Mouse (Mus musculus) adrenal gland, adult (tissue): ENCODE measurements at regions not wholly inside any gene's neighbourhood (a gene's known extent, or its start where the extent isn't known, plus 50 kb on each side); places are given as distances from the start of the nearest gene placed in this dataset.

Experiments used
- DNase-seq, 2 experiments: peaks; one replicate each; pipeline ENCODE4 v3.0.0; 2022 to 2023; ENCODE audit warnings: low spot score in 1 of 2; ENCODE audit not compliant: inconsistent age in 2 of 2

DNA sequence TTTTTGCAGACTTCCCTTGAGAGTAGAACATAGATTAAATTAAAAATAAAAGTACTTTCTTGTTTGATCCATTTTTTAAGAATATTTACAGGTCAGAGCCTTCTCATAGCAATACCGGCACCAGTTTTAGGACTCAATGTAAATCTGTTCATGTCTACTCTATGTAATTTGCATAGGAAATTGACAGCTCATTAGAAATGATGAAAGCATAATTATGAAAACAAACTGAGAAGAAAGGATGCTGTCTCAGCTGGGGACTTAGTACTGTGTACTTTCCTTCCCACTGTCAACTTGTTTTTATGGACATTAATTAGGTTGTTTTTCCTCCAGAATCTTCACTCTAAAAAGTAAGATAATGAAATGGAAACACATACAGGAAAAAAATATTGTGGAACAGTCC lies 3344.8 kb upstream of the Gm6569 start:
- no peak for DNase-seq

DNA sequence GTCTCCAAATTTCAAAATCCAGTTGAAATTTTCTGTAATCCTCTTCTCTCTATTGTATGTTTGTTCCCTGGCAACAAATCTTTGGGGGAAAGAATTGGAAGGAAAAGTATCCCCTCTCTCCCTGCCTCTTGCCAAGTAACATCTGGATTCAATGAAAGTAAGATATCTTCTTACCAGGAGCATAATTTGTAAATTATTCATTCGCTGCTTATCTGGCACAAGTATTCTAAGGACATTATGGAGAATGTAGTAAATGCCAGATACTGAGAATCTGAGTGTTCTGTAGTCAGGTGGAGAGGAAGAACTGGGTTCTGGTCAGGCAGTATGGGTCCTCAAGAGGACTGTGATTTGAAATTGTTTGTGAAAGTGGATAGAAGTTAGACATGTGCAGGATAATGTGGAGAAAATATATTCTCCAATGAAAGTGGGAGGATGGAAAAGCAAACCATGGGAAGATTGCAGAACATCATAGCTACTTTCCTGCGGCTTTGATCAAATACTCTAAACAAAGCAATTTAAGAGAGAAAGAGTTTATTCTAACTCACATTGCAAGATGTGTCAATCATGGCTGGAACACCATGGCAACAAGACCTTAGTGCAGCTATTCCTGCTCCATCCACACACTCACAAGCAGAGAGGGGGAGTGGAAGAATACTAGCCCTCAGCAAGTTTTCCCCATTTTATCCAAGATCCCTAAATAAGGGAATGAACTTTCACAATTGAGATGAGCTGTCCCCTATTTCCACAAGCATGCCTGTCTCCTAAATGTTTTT lies 3327.1 kb upstream of the Gm6569 start:
- DNase-seq: no peak

DNA sequence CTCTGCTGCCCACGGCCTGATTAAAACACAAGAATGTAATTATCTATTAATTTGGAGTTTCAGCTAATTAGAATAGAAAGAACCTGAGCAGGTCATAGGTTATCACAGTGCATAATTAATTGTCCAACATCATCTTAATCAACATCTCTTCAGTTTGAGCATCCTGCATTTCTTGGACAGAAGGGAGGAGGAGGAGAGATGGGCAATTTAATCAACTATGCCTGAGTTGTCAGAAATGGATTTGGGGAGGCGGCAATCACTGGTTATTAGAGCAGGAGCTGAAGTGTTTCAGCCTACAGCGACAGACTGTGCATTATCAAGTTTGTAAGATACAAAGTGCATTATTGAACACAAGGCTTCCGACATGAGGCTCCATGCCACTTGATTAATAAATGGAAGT lies 3313.8 kb upstream of the Gm6569 start:
- DNase-seq: no peak

DNA sequence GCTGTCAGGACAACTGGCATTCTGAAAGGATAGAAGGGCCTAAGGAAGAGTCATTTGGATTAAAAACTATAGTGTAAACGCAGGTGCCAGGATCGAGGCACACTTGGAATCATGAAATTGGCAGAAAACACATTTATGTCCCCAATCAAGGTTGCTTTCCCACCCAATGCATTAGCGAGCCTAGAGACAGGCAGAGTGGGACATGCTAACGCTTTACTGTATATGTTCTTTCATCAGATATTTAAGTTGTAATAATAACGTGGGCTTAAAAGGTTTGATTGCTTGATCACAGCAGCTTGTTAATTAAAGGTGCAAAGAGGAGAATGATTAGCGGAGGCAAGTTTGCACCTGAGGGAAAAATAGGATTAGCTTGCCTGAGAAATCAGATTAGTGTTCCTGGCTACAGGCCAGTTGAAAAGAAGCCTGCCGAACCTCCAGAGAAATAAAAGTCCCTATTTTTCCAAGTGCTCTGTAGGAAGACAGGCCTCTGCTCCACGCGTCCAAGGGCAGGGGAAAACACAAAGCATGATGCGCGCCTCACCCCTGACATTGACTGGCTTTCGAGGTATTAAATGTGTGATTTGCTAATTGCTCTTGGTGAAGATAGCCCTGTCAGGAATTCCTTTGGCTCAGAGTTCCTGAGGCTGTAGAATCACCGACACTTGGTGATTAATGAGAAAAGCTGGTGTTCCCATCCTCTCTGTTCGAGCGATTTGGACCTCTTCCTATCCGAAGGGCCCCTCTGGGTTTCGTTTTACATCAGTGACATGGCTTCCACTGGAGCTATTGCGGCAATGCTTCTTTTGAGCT lies 3279.4 kb upstream of the Gm6569 start:
- DNase-seq: no peak

DNA sequence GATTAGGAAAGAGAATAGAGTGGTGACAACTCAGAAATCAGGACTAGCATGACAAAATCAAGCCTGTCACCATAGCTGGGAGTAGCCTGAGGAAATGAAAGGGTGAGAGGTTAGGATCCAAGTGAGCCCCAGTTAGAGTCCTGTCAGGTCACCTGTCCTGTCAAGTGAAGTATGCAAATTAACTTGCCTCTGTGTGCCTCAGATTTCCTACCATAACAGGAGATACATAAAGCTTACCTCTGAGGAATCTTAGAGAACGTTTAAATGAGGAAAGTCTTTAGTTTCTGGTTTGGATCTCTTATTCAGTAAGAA lies 3278.8 kb upstream of the Gm6569 start:
- DNase-seq: no peak

DNA sequence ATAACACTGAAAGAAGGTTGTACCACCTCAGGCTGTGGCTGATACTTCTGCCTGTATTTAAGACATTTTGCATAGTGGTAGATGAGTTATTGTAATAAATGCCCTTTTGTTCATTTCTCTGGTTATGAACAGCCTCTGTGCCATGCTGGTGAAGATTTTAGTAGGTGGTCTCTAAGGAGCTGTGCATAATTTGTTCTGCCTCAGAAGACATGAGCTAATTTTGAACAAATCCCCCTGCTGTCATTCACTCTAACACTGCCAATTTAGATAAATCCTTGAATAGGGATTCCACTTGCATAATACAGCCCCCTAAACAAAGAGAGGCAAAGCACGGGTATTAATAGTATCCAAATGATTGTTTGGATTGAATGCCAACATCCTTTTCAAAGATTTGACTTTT lies 3240.1 kb upstream of the Gm6569 start:
- DNase-seq: no peak

DNA sequence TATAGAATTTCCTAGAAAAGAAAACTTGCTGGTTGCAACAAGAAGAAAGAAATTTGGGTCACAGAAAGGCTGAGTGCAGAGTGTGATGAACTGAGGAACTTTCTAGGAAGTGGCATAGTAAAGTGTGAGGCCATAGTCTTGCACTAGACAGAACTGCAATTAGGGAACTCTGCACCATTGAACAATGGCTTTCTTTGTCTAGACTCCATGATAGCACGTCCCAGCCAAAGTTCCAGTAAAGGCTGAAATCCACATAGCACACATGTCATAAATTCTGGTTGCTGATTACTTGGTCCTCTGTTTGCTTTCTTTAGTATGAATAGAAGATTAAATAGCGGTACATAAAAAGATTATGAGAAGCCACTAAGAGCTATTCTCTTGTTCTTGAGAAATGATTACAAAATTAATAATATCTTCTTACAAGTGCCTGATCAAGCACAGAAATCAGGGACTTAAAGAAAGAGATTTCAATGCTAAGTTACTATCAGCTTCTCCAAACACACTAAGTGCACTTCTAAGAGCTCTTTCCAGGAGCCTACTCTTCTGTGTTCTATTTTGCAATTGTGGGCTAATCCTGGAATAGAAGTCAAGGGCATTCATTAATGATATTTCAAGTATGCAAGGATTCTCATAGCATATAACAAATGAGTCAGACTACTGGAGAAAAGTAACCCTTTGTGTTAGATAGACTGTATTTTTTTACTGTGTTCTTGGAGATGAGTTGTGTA lies 3233.4 kb upstream of the Gm6569 start:
- DNase-seq: peak in 1 of 2 experiments; percentile 18

DNA sequence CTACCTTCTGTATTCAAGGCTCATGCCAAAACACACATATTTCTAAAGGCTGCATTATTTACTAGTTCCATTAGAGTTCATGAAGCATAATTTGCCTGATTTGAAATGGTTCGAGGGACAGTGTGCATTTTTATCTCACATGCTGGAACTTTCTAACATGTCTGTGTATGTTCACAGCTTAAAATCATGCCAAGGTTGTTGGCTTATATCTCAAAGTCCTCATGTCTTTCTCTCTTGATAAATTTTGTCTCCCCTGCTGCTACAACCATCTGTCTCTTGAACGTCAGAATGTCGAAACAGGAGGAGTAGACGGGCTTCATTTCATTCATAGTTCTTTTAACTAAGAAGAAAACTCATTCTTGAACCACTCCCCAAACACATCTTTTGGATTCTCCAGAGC lies 3229.1 kb upstream of the Gm6569 start:
- DNase-seq: no peak

DNA sequence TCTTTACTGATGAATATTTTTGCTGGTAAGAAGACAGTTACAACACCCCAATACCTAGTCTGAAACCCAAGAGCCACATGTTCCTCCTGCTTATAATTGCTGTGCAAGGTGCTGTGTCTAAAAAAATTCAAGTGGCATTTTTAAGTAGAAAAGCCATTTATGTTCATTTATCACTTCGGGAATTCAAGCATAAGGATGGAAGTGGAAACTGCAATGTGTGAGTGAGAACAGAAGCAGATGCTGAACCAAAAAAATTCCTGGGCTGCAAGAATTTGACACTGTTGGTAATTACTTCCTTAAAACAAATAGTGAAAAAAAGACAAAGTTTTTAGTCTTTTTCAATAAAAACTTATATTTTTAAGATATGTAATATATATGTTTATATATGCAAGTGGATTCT lies 3227.5 kb upstream of the Gm6569 start:
- DNase-seq: no peak

DNA sequence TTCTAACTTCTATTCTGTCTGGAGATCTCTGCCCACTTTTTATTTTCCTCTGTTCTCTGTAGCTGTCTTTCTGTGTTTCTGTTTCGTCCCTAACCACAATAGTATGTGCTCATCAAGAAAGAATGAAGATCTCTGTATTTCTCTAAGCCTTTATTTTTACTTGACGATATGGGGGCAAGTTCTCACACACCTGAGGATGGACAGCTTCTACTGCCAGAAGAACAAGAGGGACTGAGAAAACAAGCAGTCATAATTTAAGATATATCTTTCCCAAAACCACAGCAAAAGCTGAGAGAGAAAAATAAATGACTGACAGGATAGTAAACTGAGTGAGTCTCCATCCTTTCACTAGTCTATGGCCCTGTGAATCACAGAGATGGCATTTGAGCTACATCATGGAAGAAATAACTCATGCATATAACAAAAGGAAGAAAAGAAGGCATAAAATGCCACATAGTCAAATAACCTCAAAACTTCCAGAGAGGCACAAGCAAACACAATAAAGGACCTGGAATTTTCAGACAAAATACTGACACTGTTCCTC lies 3216.2 kb upstream of the Gm6569 start:
- DNase-seq: no peak

DNA sequence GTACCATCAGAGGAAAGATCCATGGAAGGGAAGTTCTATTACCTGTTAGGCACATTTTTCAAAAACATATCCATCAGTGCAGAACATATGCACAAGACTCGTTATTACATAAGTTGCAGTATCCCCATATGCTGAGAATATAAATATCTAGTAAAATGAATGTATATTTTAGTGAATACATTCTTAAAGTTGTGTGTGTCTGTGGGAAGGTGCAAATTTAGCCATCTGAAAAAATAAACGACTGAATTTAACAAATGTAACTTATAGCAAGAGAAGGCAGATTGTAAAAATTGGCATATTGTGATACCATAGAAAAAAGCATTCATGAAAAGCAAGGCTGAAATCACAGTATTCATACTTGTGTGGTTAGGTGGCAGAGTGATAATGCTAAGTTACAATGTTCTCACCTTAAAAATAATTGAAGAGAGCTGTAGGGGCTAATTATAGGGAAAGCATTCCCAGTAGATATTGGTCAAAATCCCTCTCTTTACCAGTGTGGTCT lies 3193.3 kb upstream of the Gm6569 start:
- no peak for DNase-seq

DNA sequence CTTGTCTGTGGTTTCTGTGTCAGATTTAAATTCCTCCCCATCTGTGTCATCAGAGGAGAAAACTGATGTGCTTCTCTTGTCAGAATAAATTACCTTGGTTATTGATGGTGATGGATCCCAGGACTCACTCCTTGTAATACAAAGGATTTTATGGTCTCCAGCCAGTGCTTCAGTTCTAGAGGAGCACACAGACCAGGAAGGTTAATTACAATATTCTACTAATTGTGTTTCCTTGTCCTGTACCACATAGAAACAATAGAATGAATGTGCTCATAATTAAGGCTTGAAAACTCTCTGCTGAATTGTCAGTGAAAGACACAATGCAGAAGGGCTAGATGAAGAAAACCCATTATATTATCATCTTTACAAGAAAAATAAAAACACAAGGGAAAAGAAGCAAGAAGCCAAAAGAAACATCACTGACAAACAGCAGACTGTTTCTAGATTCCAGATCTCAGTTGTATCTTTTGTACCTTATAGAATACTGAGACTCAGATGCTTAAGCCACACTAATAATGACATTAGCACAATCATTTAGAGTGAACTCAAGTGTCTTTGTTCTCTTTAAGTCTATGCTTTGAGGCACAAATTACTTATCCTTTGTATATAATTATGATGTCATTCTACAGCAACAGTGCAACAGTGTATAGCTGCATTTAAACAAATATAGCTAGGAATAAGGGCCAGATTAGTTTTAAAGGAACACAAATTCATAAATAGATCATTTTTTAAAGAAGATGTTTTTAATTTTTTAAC lies 3189.7 kb upstream of the Gm6569 start:
- DNase-seq: no peak

DNA sequence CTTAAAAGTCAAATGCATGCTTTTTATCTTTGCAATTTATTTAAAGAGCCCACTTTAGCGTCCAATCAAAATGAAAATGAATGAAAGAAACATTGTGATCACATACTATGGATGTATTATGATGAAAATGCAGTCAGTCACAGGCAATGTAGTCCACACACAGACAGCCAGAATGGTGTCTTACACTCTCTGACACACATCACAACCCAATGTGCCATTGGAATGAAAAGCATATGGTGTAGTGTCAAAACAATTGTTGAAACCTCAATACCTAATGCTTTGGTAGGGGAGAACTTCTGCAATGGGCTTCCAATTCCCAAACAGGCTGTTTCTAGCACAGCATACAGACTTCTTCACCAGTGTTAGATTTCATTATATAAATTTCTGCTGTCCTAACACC lies 3158.8 kb upstream of the Gm6569 start:
- no peak for DNase-seq

DNA sequence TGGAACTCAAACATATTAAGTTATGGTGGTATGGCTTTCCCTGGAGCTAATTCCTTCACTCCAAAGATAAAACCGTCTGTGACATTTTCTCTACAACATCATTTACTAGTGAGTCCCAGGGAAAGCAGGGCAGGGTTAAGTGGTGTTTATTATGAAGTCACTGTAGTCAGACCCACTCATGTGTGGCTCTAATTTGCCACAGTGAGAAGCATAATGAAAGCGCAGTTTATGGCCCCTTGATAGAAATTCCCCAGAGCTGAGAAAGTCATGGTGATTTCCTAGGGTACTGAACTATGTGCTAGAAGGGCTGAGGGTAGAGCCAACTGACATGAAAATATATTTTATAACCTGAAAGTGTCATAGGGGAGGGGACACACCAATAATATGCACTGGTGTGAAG lies 3129.8 kb upstream of the Gm6569 start:
- DNase-seq: no peak

DNA sequence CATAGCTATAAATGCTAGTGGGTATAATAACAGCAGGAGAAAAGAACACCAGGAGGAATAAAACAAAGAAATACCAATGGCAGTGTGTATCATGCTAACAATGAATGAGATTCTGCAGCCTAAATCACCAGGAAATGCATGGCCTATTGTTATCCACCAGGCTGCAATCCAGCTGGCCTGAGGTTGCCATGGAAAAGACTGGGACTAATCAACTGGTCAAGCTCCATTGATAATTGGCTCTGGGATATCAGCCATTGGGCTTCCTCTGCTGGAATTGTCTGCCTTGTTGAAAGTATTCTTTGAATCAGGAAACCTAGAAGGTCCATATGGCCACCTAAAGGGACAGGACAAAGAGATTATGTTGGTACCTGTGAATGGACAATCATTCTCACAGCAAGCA lies 3120.6 kb upstream of the Gm6569 start:
- DNase-seq: no peak

DNA sequence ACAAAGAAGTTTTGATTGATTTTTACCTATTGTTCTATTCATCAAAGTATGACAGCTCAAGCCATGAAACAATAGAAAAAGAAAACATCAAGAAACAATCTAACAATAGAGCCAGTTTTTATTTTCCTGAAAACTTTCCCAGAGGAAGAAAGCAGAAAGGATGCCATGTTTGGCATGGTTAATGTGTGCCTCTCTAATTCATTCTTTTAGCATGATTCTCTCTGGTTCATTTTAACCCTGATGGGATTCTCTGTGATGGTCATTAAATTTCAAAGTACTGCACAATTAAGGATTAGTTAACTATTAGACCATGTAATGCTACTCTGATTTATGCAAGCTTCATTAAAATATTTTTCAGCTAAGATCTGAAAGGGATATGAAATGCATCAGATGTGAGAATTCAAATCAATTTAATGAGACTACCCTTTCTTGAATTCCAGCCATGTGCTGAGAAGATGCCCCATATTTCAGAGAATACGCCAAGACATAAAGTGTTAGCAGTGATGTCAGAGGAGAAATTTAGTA lies 3106.9 kb upstream of the Gm6569 start:
- no peak for DNase-seq

DNA sequence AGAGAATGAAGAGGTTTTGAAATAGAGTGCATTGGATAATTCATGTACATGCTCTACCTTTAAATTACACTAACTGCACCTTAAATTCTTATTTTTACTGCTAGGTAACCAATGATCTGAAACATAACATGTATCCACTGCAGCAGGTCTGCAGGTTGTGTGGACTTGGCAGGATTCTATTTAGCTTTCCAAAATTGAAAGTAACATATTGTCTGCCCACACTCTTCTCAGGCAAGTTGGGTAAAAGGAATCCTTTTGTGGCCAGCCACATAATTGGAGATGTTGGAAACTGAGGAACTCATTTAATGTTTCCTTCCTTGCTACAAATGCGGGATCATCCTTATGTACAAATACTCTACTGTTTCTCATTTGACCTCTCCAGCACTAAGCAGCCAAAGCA lies 3106.4 kb upstream of the Gm6569 start:
- no peak for DNase-seq

DNA sequence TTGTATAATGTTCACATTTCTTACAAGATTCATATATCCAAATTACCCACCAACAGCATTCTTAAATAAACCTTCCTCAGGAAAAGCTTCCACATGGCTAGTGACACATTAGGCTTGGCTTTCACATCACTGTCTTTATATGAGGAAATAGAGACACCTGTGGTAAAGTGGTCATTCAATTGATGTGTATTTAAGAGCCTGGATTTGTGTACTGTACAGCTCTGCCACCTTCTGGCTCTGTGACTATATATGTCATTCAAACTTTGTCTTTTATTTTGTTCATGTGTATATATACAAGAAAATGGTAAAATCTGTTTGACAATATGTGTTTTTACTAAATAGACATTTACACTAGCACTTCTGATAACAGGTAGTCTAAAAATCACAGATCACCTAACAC lies 3090.1 kb upstream of the Gm6569 start:
- DNase-seq: no peak

DNA sequence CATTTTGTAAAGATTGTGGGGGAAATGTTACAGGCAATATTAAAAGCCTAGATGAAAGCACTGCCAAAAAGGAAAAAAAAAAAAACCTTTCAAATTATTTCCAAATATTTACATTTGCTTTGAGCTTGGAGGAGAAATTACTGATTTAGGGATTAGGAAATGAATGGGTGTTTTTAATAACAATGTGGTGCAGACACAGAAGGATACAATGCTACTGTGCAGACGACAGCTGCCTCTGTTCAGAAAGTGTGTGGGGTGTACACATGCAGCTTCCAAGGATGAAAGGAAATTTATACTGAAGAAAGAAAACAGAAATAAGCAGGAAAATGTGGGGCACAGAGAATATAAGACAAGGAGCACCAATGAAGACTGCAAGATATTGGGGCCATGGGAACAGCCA lies 3070.3 kb upstream of the Gm6569 start:
- no peak for DNase-seq

DNA sequence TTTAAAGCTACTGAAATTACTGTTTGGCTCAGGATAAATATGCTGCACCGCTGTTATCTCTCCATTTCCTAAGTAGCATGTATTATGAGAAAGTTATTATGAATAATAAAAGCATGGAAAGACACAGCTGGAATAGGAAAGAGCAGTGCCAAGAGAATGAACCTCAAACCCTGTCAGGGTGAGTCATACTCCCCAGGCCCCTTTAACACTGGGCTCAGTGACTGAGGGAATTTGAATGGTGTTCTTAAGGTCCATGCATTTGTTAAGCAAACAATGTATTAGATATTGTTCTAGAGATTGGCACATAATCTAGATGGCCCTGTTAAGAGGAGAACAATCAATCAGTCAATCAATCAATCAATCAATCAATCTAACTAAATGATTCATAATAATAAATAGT lies 3069.8 kb upstream of the Gm6569 start:
- no peak for DNase-seq

DNA sequence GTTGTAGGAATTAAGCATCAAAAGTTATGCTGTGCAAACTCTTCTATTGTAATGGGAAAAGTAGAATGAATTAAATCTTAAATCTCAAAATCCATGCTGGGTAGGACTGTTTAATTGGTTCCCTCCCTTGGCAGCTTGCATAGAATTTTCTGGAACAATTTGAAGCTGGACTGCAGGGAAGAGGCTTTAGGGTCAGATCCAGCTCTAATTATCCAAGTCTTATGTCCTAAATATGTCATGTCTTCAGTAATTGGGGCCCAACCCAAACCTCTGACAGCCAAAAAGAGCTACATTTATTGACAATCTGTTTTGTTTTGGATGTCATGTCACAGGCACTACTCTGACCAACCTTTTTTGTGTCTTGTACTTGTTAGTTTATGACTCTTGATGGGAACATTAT lies 3068.9 kb upstream of the Gm6569 start:
- no peak for DNase-seq
